Mouse (Mus musculus) inflammation-experienced regulatory T-cells (primary cell): ENCODE data around the gene Zfp986. TPM values are rescaled to one million over a fixed set of nuclear protein-coding genes. Genes with fewer than 3 reads are reported as not detected.

Experiments
- polyA plus RNA-seq, 2 experiments: library from polyadenylated mRNA; unstranded; fragments of 100-300 nt; shearing (Covaris generic); gene quantifications; one replicate each; pipeline ENCODE4 v1.2.1; 2017

Zfp986 gene
- 1 to 10 TPM in 1 of 2 experiments, not detected in 1; 1.3 TPM for polyA plus RNA-seq

DNA sequence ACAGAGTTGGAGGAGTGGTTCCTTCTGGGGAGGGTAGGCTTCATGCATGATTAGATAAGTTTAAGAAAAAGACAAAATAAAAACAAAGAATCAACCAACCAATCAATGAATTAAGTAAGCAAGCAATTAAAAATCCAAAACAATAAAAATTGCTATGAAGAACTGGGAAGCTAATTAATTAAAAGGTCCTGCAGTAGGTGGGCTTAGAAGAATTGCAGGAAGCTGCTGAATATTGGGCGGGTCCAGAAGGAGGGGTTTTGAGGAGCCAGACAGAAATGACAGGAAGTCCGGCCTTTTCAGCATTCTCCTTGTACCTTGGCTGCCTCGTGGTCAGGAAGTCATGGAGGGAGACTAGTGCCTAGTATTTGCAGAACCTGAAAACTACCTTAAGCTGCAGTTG is at the start of gene Zfp986:
Gene Zfp986 (plus strand): TSS at position 301 of the 400 bp plus-strand sequence.

Other genes with a start within 250 kb of the Zfp986 start
- gene Zfp980, start 198.1 kb upstream of the Zfp986 start, polyA plus RNA-seq, result under 1 TPM; 0.07 to 0.16 TPM
- gene Zfp987, start 228.5 kb downstream of the Zfp986 start, polyA plus RNA-seq, result 1 to 10 TPM; 3.4 to 4.7 TPM